Mouse (Mus musculus): ENCODE measurements around the gene Lrrc8e.

DNA sequence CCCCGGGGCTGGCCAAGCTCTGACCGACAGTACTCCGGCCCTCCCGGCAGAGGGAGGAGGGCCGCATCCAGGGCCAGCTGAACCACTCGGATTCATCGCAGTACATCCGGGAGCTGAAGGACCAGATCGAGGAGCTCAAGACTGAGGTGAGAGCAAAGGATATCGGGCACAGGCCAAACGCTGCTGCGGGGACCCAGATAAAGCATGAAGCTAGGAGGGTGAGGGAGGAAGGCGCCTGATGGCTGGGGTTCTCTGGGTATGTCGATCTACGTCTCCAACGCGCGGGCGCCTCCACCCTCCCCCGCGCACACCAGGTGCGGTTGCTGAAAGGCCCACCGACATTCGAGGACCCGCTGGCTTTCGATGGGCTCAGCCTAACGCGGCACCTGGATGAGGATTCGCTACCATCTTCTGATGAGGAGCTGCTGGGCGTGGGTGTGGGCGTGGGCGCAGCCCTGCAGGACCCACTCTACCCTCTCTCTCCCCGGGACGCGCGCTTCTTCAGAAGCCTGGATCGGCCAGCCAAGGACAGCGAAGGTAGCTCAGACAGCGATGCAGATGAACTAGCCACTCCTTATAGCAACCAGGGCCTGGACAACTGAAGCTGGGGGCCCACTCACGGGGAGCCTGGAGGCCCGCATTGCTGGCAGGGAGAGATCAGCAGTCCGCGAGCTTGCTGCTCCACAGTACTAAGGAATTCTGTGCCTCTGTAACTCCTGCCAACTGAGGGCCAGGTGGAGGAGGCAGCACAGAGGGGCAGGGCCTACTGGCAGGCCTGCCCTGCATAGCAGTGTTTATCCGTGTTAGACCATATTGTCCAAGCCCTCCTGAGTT, 20.2 kb upstream of the Lrrc8e start:
- no peak for TF ChIP-seq POLR2A (IDR thresholded peaks at IDR 0.05; ENCODE audit: low read depth, low read length)
- no peak for TF ChIP-seq CTCF (conservative IDR thresholded peaks at IDR 0.05 in 1 of 2, IDR thresholded peaks at IDR 0.05 in 1 of 2; ENCODE audit: low read depth in 2 of 2, low read length in 2 of 2)
- TF ChIP-seq USF1 (IDR thresholded peaks at IDR 0.05; ENCODE audit: low read depth, low read length) = no peak

All from CH12.LX (cell line).